In genomic region chr13:74245899-74246231, GRCm38 (mm10) we compare ENCODE assay signal across 9 mouse cellular contexts. TPM values are rescaled to one million over a fixed set of nuclear protein-coding genes. Genes with fewer than 3 reads are reported as not detected.
DNase-seq lines count a peak whose midpoint lies in the region; ATAC-seq lines count a peak whose summit lies in the region.
"Had no signal": no experiment of that assay in that cellular context is flagged by ENCODE, and none has a peak within 500 bp of the region (broad histone marks: within the 10 kb centered on the region; RNA-seq: fewer than 3 reads in every experiment).

No protein-coding gene starts in this region.

- H3K27me3 ChIP-seq in heart, embryonic 13.5 days (replicated peaks) = peaks cover 4% of the 10 kb centered on the region; the same call in 1 of the 2 replicates
- no peaks in the 10 kb centered on the region for H3K27me3 ChIP-seq in embryonic facial prominence, embryonic 11.5 days (ENCODE audit: control insufficient read depth, insufficient read depth, low read length)
- H3K27me3 ChIP-seq in hindbrain, embryonic 14.5 days (ENCODE audit: control insufficient read depth, insufficient read depth, low read length) = no peaks in the 10 kb centered on the region

- peak overlapping the region; percentile 27 for H3K4me3 ChIP-seq in heart, embryonic 13.5 days
- H3K4me3 ChIP-seq in embryonic facial prominence, embryonic 11.5 days (ENCODE audit: low read depth, low read length) = no peak overlapping the region
- no peak overlapping the region for H3K4me3 ChIP-seq in hindbrain, embryonic 14.5 days (replicated peaks; ENCODE audit: low read length)

- peak; percentile 42; the same call in 1 of the 2 replicates for ATAC-seq in heart, embryonic 13.5 days (ENCODE audit: extremely low read depth, insufficient number of reproducible peaks, low FRiP score, low TSS enrichment)
- peak; percentile 67; the same call in 1 of the 2 replicates for ATAC-seq in embryonic facial prominence, embryonic 11.5 days (replicated peaks; ENCODE audit: insufficient number of reproducible peaks, low FRiP score, low TSS enrichment, low read depth)
- ATAC-seq in hindbrain, embryonic 14.5 days (ENCODE audit: low FRiP score) = peak; percentile 63; the same call in 1 of the 2 replicates
- ATAC-seq in megakaryocyte-erythroid progenitor cell, adult 5-6 weeks (replicated peaks; ENCODE audit: low FRiP score, low TSS enrichment, poor library complexity, severe bottlenecking) = peak; percentile 61; the same call in 1 of the 2 replicates
- ATAC-seq: CD4-positive, CD25-positive, alpha-beta regulatory T cell, adult 4 months had no signal

- no peaks in the 10 kb centered on the region for H3K36me3 ChIP-seq in heart, embryonic 13.5 days
- H3K36me3 ChIP-seq in embryonic facial prominence, embryonic 11.5 days (replicated peaks; ENCODE audit: control insufficient read depth, insufficient read depth, low read depth, low read length) = no peaks in the 10 kb centered on the region
- H3K36me3 ChIP-seq in hindbrain, embryonic 14.5 days (replicated peaks; ENCODE audit: control insufficient read depth, insufficient read depth) = no peaks in the 10 kb centered on the region

- peaks cover 18% of the 10 kb centered on the region for H3K4me1 ChIP-seq in heart, embryonic 13.5 days
- H3K4me1 ChIP-seq in embryonic facial prominence, embryonic 11.5 days (ENCODE audit: control insufficient read depth, insufficient read depth, low read length) = no peaks in the 10 kb centered on the region
- H3K4me1 ChIP-seq in hindbrain, embryonic 14.5 days (replicated peaks; ENCODE audit: control insufficient read depth, insufficient read depth, low read length) = peaks cover 11% of the 10 kb centered on the region; the same call in 1 of the 2 replicates

- DNase-seq in heart, postnatal 4 days = no peak
- no peak for DNase-seq in embryonic facial prominence, embryonic 11.5 days (ENCODE audit: low spot score)
- DNase-seq in hindbrain, embryonic 14.5 days (ENCODE audit: low spot score) = peak; percentile 25
- no peak for DNase-seq in ovary, adult 18-20 months (ENCODE audit: low spot score)
- no peak for DNase-seq in urinary bladder, postnatal 10 days (ENCODE audit: low spot score)
- DNase-seq in spleen, postnatal 36 days (ENCODE audit: low spot score in 2 of 2) = no peak

- peak overlapping the region; percentile 62 for H3K4me2 ChIP-seq in heart, embryonic 13.5 days
- no peak overlapping the region for H3K4me2 ChIP-seq in embryonic facial prominence, embryonic 11.5 days (ENCODE audit: low read depth, low read length)
- peak overlapping the region; percentile 33 for H3K4me2 ChIP-seq in hindbrain, embryonic 14.5 days (replicated peaks)

- peak overlapping the region; percentile 37; the same call in 1 of the 2 replicates for H3K9ac ChIP-seq in heart, embryonic 13.5 days
- no peak overlapping the region for H3K9ac ChIP-seq in embryonic facial prominence, embryonic 11.5 days (replicated peaks; ENCODE audit: low read length)
- no peak overlapping the region for H3K9ac ChIP-seq in hindbrain, embryonic 14.5 days

- WGBS in heart, embryonic 13.5 days = 58% methylated on average over 4 of the region's 4 CpGs
- WGBS in embryonic facial prominence, embryonic 11.5 days = 63% methylated on average over 4 of the region's 4 CpGs
- 46% methylated on average over 4 of the region's 4 CpGs for WGBS in hindbrain, embryonic 14.5 days

- peak overlapping the region; percentile 13; the same call in 1 of the 2 replicates for H3K27ac ChIP-seq in heart, embryonic 13.5 days (replicated peaks)
- no peak overlapping the region for H3K27ac ChIP-seq in embryonic facial prominence, embryonic 11.5 days (replicated peaks; ENCODE audit: low read depth, low read length)
- H3K27ac ChIP-seq in hindbrain, embryonic 14.5 days = no peak overlapping the region

- H3K9me3 ChIP-seq in heart, embryonic 13.5 days = no peaks in the 10 kb centered on the region
- no peaks in the 10 kb centered on the region for H3K9me3 ChIP-seq in embryonic facial prominence, embryonic 11.5 days (replicated peaks; ENCODE audit: control insufficient read depth, low read length)
- H3K9me3 ChIP-seq in hindbrain, embryonic 14.5 days (ENCODE audit: control insufficient read depth, low read length) = no peaks in the 10 kb centered on the region

RNA-seq across cellular contexts. Expression of gene Exoc3, which starts 37.3 kb away (rescaled TPM):
- 46.9 and 56.7 TPM in 2 replicates for polyA plus RNA-seq in heart, embryonic 13.5 days (2015; fragmentation: Nextera tagmentation; extraction: Ambion mirVana)
- 10 to 100 TPM; 55.6 to 57.1 TPM for total RNA-seq in heart, postnatal 4 days (2021)
- polyA plus RNA-seq in embryonic facial prominence, embryonic 11.5 days (2014; fragmentation: Nextera tagmentation; extraction: Ambion mirVana) = 67.4 and 80.6 TPM in 2 replicates
- 125 and 133 TPM in 2 replicates for polyA plus RNA-seq in hindbrain, embryonic 14.5 days (2014; fragmentation: Nextera tagmentation; extraction: Ambion mirVana)
- total RNA-seq in megakaryocyte-erythroid progenitor cell, adult 5-6 weeks (2014; fragmentation: Nextera tagmentation) = 31.8 and 34.2 TPM in 2 replicates
- total RNA-seq in megakaryocyte-erythroid progenitor cell, adult 5-6 weeks (2017) = 30.3 and 38.6 TPM in 2 replicates

RNA-seq across cellular contexts. Expression of gene Ahrr, which starts 46.3 kb away (rescaled TPM):
- 0.51 and 0.61 TPM in 2 replicates for polyA plus RNA-seq in heart, embryonic 13.5 days (2015; fragmentation: Nextera tagmentation; extraction: Ambion mirVana)
- 1 to 10 TPM; 1.6 to 1.8 TPM for total RNA-seq in heart, postnatal 4 days (2021)
- 0.95 and 1.5 TPM in 2 replicates for polyA plus RNA-seq in embryonic facial prominence, embryonic 11.5 days (2014; fragmentation: Nextera tagmentation; extraction: Ambion mirVana)
- polyA plus RNA-seq in hindbrain, embryonic 14.5 days (2014; fragmentation: Nextera tagmentation; extraction: Ambion mirVana) = 0.51 and 0.52 TPM in 2 replicates
- not detected in 2 replicates for total RNA-seq in megakaryocyte-erythroid progenitor cell, adult 5-6 weeks (2014; fragmentation: Nextera tagmentation)
- 0.80 TPM in 1 of 2 replicates, not detected in the other for total RNA-seq in megakaryocyte-erythroid progenitor cell, adult 5-6 weeks (2017)
